Mouse (Mus musculus) bone marrow macrophage, adult 2 months (primary cell): ENCODE measurements around the gene Rinl.

Source experiments
- CTCF ChIP-seq: IDR thresholded peaks from 2 replicates; pipeline ENCODE4 v1.5.1; 2012; ENCODE audit warnings: low read depth, mild to moderate bottlenecking, low read length, moderate library complexity
- POLR2A ChIP-seq: IDR thresholded peaks from 2 replicates; pipeline ENCODE4 v1.6.1; 2012; ENCODE audit warnings: mild to moderate bottlenecking, low read depth, low read length, borderline replicate concordance

DNA sequence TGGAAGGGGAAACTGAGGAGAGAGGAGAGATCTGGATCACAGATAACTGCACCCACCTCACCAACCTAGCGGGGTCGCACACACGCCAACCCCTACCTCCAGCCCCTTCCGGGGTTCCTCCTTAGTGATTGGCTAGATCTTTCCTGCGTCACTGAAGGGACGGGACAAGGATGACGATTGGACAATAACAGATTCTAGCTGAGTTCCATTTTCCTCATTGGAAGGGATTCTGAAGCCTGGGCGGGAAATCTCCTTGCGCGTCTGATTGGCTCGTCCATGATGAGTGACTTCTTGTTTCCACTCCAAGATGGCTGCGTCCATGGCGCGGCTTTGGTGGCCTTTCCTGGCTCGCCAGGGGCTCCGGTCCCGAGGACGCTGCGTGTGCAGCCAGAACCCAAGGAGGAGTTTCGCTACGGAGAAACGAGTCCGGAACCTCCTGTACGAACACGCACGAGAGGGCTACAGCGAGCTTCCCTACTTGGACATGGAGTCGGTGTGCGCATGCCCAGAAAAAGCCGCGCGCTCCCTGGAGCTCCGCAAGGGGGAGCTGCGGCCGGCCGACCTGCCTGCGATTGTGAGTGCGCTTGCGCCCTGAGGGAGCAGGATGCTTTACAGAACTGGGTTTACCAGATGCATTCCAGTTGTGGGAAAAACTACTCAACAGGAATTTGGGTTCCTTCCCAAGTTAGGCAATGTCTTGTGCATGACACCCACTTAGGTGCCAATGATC lies 46.9 kb upstream of the Rinl start, which contains the start of the genes Mrps12 and Sars2:
- TF ChIP-seq CTCF (peak; percentile 50; the same call in 1 of the 2 replicates), POLR2A (peak; percentile 56; the same call in 1 of the 2 replicates)
